ENCODE assay signal across 21 mouse cellular contexts in genomic region chr17:28260543-28260909, GRCm38 (mm10). TPM values are rescaled to one million over a fixed set of nuclear protein-coding genes. Genes with fewer than 3 reads are reported as not detected.
DNase-seq lines count a peak whose midpoint lies in the region; ATAC-seq and TF ChIP-seq lines count a peak whose summit lies in the region.
"Had no signal": no experiment of that assay in that cellular context is flagged by ENCODE, and none has a peak within 500 bp of the region (broad histone marks: within the 10 kb centered on the region; RNA-seq: fewer than 3 reads in every experiment).

No protein-coding gene starts in this region.

- H3K9me3 ChIP-seq in heart, embryonic 13.5 days = no peaks in the 10 kb centered on the region
- H3K9me3 ChIP-seq in heart, embryonic 12.5 days (replicated peaks) = peaks cover 5% of the 10 kb centered on the region; the same call in 1 of the 2 replicates
- H3K9me3 ChIP-seq: embryonic facial prominence, embryonic 12.5 days; forebrain, embryonic 13.5 days; forebrain, embryonic 15.5 days had no signal

- no peak overlapping the region for H3K4me2 ChIP-seq in heart, embryonic 13.5 days
- no peak overlapping the region for H3K4me2 ChIP-seq in heart, embryonic 12.5 days
- H3K4me2 ChIP-seq: embryonic facial prominence, embryonic 12.5 days; forebrain, embryonic 13.5 days; forebrain, embryonic 15.5 days had no signal

- no peak for TF ChIP-seq CTCF in bone marrow macrophage, adult 2 months (IDR thresholded peaks at IDR 0.05; ENCODE audit: low read depth, low read length)

- WGBS in heart, embryonic 13.5 days = 75% methylated on average over 9 of the region's 9 CpGs
- 83% methylated on average over 9 of the region's 9 CpGs for WGBS in heart, embryonic 12.5 days
- WGBS in macrophage (ENCODE audit: missing documents) = 86% methylated on average over 9 of the region's 9 CpGs

- no peak overlapping the region for H3K27ac ChIP-seq in heart, embryonic 13.5 days (replicated peaks)
- H3K27ac ChIP-seq in heart, embryonic 12.5 days (ENCODE audit: poor library complexity, severe bottlenecking) = no peak overlapping the region
- H3K27ac ChIP-seq in bone marrow macrophage, adult 2 months (ENCODE audit: insufficient read depth, low read depth, low read length) = peak overlapping the region; percentile 66; the same call in 1 of the 2 replicates
- H3K27ac ChIP-seq in macrophage = peak overlapping the region; percentile 60
- H3K27ac ChIP-seq: embryonic facial prominence, embryonic 10.5 days; embryonic facial prominence, embryonic 12.5 days; forebrain, embryonic 13.5 days; forebrain, embryonic 15.5 days had no signal

- no peak overlapping the region for H3K9ac ChIP-seq in heart, embryonic 13.5 days
- no peak overlapping the region for H3K9ac ChIP-seq in heart, embryonic 12.5 days
- H3K9ac ChIP-seq: embryonic facial prominence, embryonic 12.5 days; forebrain, embryonic 13.5 days; forebrain, embryonic 15.5 days; forebrain, postnatal 0 days had no signal

- peak; percentile 93 for DNase-seq in heart, adult 11 months
- no peak for DNase-seq in heart, postnatal 14 days
- DNase-seq in left cerebral cortex, adult 11 months (ENCODE audit: low spot score) = no peak
- DNase-seq in lung, postnatal 4 days = no peak
- DNase-seq: adrenal gland, adult 2 months; adrenal gland, postnatal 10 days; adrenal gland, postnatal 25 days; cerebellum, adult 11-12 months; cerebellum, adult 2 months; cerebellum, adult 9-10 months; cerebellum, postnatal 10 days; cerebellum, postnatal 25 days; forebrain, postnatal 0 days had no signal

- no peak for TF ChIP-seq POLR2A in bone marrow macrophage, adult 2 months (IDR thresholded peaks at IDR 0.05; ENCODE audit: borderline replicate concordance, low read depth, low read length)

- H3K27me3 ChIP-seq in heart, embryonic 13.5 days (replicated peaks) = no peaks in the 10 kb centered on the region
- no peaks in the 10 kb centered on the region for H3K27me3 ChIP-seq in heart, embryonic 12.5 days (replicated peaks)
- H3K27me3 ChIP-seq: embryonic facial prominence, embryonic 12.5 days; forebrain, embryonic 13.5 days; forebrain, embryonic 15.5 days had no signal

- ATAC-seq in heart, embryonic 13.5 days (ENCODE audit: extremely low read depth, insufficient number of reproducible peaks, low FRiP score, low TSS enrichment) = 0 out of 2 replicates have a peak, but pooled peaks have one; percentile 11
- ATAC-seq in heart, embryonic 12.5 days (ENCODE audit: insufficient number of reproducible peaks, low FRiP score) = no peak
- ATAC-seq: forebrain, embryonic 13.5 days; forebrain, embryonic 15.5 days; forebrain, postnatal 0 days had no signal

- peaks cover 95% of the 10 kb centered on the region for H3K79me2 ChIP-seq in macrophage (ENCODE audit: inconsistent target)

- H3K4me3 ChIP-seq in heart, embryonic 13.5 days = no peak overlapping the region
- H3K4me3 ChIP-seq in heart, embryonic 12.5 days = no peak overlapping the region
- H3K4me3 ChIP-seq in bone marrow macrophage, adult 2 months (ENCODE audit: insufficient read depth, low read length) = peak overlapping the region; percentile 9; the same call in 1 of the 2 replicates
- no peak overlapping the region for H3K4me3 ChIP-seq in macrophage (ENCODE audit: inconsistent target)
- H3K4me3 ChIP-seq: embryonic facial prominence, embryonic 10.5 days; embryonic facial prominence, embryonic 12.5 days; forebrain, embryonic 13.5 days; forebrain, embryonic 15.5 days had no signal

- H3K4me1 ChIP-seq in heart, embryonic 13.5 days = peaks cover 64% of the 10 kb centered on the region
- H3K4me1 ChIP-seq in heart, embryonic 12.5 days (replicated peaks) = peaks cover 59% of the 10 kb centered on the region
- peaks cover 42% of the 10 kb centered on the region for H3K4me1 ChIP-seq in bone marrow macrophage, adult 2 months (ENCODE audit: control insufficient read depth, insufficient read depth, low read length)
- H3K4me1 ChIP-seq: forebrain, embryonic 15.5 days had no signal

- intact Hi-C loops in heart, postnatal 14 days (cut with DNase I) = loop anchor here (5.0 kb wide), 1 partner anchor 33 kb away; no protein-coding TSS in a partner anchor

- 0 out of 2 replicates have a peak, but pooled peaks cover 3% of the 10 kb centered on the region for H3K36me3 ChIP-seq in heart, embryonic 13.5 days
- H3K36me3 ChIP-seq in heart, embryonic 12.5 days = peaks cover 9% of the 10 kb centered on the region; the same call in 1 of the 2 replicates
- H3K36me3 ChIP-seq in macrophage (ENCODE audit: inconsistent target) = no peaks in the 10 kb centered on the region
- H3K36me3 ChIP-seq: embryonic facial prominence, embryonic 12.5 days; forebrain, embryonic 15.5 days had no signal

RNA-seq across cellular contexts. Expression of gene Ppard, which starts 28.0 kb away (rescaled TPM):
- 10 to 100 TPM; 37.7 to 39.4 TPM for total RNA-seq in heart, postnatal 14 days (2021)
- 1.1 and 1.5 TPM in 2 replicates for polyA plus RNA-seq in heart, embryonic 13.5 days (2015; fragmentation: Nextera tagmentation; extraction: Ambion mirVana)
- polyA plus RNA-seq in heart, embryonic 12.5 days (2016; fragmentation: Nextera tagmentation; extraction: Ambion mirVana) = 1.1 and 1.4 TPM in 2 replicates
- polyA plus RNA-seq in bone marrow macrophage, adult 2 months (2012; ENCODE audit: insufficient read depth, insufficient read length, missing spikeins) = 29.5 and 30.6 TPM in 2 replicates
- total RNA-seq in macrophage (2018; cell fraction: chromatin; rRNA removed) = 10 to 100 TPM; 12.0 to 77.1 (median 35.8) TPM
- 10 to 100 TPM; 14.4 to 32.5 (median 20.6) TPM for total RNA-seq in macrophage (2018; cell fraction: cytosol; rRNA removed)
- total RNA-seq in macrophage (2018; cell fraction: nucleus; rRNA removed) = 10 to 100 TPM; 16.5 to 68.6 (median 26.6) TPM
- 10.6 to 23.1 TPM (median 20.3 TPM) in 3 replicates for polyA plus RNA-seq in macrophage (2018)

RNA-seq across cellular contexts. Expression of gene Fance, which starts 52.8 kb away (rescaled TPM):
- total RNA-seq in heart, postnatal 14 days (2021) = 10 to 100 TPM; 12.8 to 14.2 TPM
- polyA plus RNA-seq in heart, embryonic 13.5 days (2015; fragmentation: Nextera tagmentation; extraction: Ambion mirVana) = 19.3 and 22.2 TPM in 2 replicates
- 21.8 and 23.0 TPM in 2 replicates for polyA plus RNA-seq in heart, embryonic 12.5 days (2016; fragmentation: Nextera tagmentation; extraction: Ambion mirVana)
- polyA plus RNA-seq in bone marrow macrophage, adult 2 months (2012; ENCODE audit: insufficient read depth, insufficient read length, missing spikeins) = 24.2 and 32.1 TPM in 2 replicates
- 10 to 100 TPM in 22 of 26 experiments, 1 to 10 TPM in 4; 3.7 to 74.7 (median 25.1) TPM for total RNA-seq in macrophage (2018; cell fraction: chromatin; rRNA removed)
- 10 to 100 TPM in 20 of 26 experiments, 1 to 10 TPM in 6; 8.0 to 29.0 (median 13.7) TPM for total RNA-seq in macrophage (2018; cell fraction: cytosol; rRNA removed)
- total RNA-seq in macrophage (2018; cell fraction: nucleus; rRNA removed) = 10 to 100 TPM in 20 of 26 experiments, 1 to 10 TPM in 6; 6.8 to 53.6 (median 14.9) TPM
- 10.8 to 20.6 TPM (median 20.1 TPM) in 3 replicates for polyA plus RNA-seq in macrophage (2018)

RNA-seq across cellular contexts. Expression of gene Def6, which starts 52.9 kb away (rescaled TPM):
- 1 to 10 TPM; 4.7 to 7.1 TPM for total RNA-seq in heart, postnatal 14 days (2021)
- polyA plus RNA-seq in heart, embryonic 13.5 days (2015; fragmentation: Nextera tagmentation; extraction: Ambion mirVana) = 3.0 and 3.3 TPM in 2 replicates
- polyA plus RNA-seq in heart, embryonic 12.5 days (2016; fragmentation: Nextera tagmentation; extraction: Ambion mirVana) = 3.3 and 4.9 TPM in 2 replicates
- 41.4 and 44.7 TPM in 2 replicates for polyA plus RNA-seq in bone marrow macrophage, adult 2 months (2012; ENCODE audit: insufficient read depth, insufficient read length, missing spikeins)
- total RNA-seq in macrophage (2018; cell fraction: chromatin; rRNA removed) = 10 to 100 TPM in 20 of 26 experiments, 1 to 10 TPM in 6; 4.6 to 41.8 (median 24.5) TPM
- total RNA-seq in macrophage (2018; cell fraction: cytosol; rRNA removed) = 10 to 100 TPM; 12.0 to 36.5 (median 30.1) TPM
- total RNA-seq in macrophage (2018; cell fraction: nucleus; rRNA removed) = 10 to 100 TPM in 24 of 26 experiments, 1 to 10 TPM in 2; 6.1 to 35.2 (median 23.3) TPM
- 20.9 to 30.3 TPM (median 27.3 TPM) in 3 replicates for polyA plus RNA-seq in macrophage (2018)

Comparison
In these comparisons a context has a peak if more than half of its experiments do, and no peak if none do; other contexts are left out.
1. H3K27ac ChIP-seq: peak in bone marrow macrophage, adult 2 months (single experiment) and macrophage (single experiment); none in heart, embryonic 13.5 days (single experiment) and heart, embryonic 12.5 days (single experiment).